Mouse (Mus musculus): ENCODE measurements around the gene Ugt1a8.
"Not testable (repeated sequence)": the region's sequence is repeated elsewhere in the genome, so short reads cannot be mapped to it uniquely, and the experiment has no call there.

The Ugt1a8 gene

GRCm38 (mm10) chr1:88087513-88087912 is at the start of gene Ugt1a8:
TSS of gene Ugt1a8 (plus strand) at chr1:88087813.
- DNase-seq (ENCODE audit: low read depth), result no peak

GRCm38 (mm10) chr1:88043044-88043443 is 44.6 kb upstream of the Ugt1a8 start:
- not testable (repeated sequence) for DNase-seq (ENCODE audit: low read depth)

DNA sequence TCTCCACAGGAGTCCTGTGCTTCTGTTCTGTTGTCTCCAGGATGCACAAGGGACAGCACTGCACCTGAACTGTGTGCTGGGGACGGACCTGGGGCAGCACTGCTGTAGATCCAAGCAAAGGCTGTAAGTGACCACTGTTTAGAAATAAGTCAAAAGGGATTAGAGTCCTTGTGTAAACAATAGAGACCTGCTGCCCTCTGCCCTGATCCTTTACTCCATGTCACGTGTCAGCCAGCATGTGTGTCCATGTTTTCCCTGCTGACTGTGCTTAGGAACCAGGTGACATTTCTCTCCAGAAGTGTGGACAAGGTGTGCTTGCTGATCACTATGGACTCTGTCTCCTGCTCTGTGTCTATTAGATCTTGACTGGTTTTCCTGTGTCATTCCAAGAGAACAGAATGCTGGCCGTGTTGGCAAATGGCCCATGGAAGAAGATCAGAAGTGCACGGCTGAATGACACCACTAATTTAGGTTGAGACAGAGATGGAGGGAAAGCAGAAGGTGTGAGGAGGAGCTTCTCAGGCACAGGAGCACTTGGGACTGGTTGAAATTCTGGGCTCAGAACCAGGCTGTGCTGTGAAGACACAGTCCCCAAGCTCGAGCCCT is 42.7 kb upstream of the Ugt1a8 start:
- DNase-seq (ENCODE audit: low read depth), result not testable (repeated sequence)

- not testable (repeated sequence) for DNase-seq (ENCODE audit: low read depth)
Measured at GRCm38 (mm10) chr1:88047408-88047807, 40.2 kb upstream of the Ugt1a8 start.

- DNase-seq (ENCODE audit: low read depth), result no peak
Measured at GRCm38 (mm10) chr1:88055088-88055487, 32.5 kb upstream of the Ugt1a8 start, which contains the start of gene Ugt1a10. TSS of gene Ugt1a10 (plus strand) at chr1:88055388.

- not testable (repeated sequence) for DNase-seq (ENCODE audit: low read depth)
Measured at GRCm38 (mm10) chr1:88066472-88067102, 21.0 kb upstream of the Ugt1a8 start.

DNA sequence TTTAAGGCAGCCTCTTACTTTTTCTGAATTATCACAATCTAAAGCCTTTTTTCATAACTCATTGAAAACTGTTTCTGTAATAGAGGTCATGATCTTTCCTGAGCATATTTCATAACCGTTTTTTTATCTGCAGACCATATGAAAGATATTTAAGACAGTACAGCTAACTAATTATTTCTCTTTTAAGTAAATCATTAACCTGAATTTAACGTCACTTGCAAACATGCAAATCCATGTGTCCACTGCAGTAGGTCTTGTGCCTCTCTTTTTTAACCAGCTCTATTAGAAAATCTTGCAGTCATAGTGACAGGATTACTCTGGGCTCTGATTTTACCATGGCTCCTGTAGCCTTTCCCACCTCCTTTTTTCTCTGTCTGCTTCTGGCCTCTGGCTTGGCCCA is 17.1 kb upstream of the Ugt1a8 start, which contains the start of gene Ugt1a9:
Ugt1a9 (plus strand) TSS at position 306 of the 400 bp plus-strand sequence.
- DNase-seq (ENCODE audit: low read depth), result no peak

DNA sequence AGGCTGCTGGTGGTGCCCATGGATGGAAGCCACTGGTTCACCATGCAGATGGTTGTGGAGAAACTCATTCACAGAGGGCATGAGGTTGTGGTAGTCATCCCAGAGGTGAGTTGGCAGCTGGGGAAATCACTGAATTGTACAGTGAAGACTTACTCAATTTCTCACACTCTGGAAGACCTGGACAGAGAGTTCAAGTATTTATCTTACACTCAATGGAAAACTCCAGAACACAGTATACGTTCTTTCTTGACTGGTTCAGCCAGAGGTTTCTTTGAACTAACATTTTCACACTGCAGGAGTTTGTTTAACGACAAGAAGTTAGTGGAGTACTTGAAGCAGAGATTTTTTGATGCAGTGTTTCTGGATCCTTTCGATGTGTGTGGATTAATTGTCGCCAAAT is 16.7 kb upstream of the Ugt1a8 start:
- no peak for DNase-seq (ENCODE audit: low read depth)

- DNase-seq (ENCODE audit: low read depth), result no peak
Measured at GRCm38 (mm10) chr1:88074471-88074870, 13.1 kb upstream of the Ugt1a8 start.

DNA sequence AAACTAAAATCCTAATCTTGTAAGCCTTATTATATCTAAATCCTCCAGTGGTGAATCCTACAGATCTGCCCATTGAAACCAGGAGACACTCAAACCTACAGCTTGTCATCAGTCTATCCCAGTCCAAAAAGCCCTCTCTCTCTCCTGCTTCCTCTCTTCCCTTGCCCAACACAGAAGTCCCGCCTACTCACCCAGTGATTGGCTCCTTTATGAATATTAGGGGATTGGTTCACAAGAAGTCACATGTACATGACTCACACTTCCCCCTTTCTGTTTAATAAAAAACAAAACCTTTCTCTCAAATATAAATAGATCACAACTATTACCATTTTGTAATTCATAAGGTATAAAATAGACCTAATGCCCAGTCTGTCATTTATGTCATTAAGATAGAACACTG is 10.5 kb upstream of the Ugt1a8 start:
- no peak for DNase-seq (ENCODE audit: low read depth)

DNA sequence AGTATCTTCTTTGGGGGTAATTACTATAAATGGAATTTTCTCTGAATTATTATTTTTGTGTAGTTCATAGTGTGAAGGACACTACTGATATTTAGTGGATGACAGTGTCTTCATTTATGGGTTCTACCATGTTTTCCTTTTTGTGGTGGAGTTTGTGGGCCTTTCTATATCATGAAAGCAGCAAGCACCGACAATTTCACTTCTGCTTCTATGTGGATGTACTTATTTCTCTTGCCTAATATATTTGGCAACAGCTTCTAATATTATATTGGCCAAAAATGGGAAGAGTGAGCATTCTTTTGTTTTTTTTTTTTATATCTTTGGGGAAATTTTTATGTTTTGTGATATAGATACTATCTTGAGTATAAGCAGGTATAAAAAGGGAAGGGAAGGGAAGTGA is 5.9 kb upstream of the Ugt1a8 start:
- DNase-seq (ENCODE audit: low read depth), result no peak

DNA sequence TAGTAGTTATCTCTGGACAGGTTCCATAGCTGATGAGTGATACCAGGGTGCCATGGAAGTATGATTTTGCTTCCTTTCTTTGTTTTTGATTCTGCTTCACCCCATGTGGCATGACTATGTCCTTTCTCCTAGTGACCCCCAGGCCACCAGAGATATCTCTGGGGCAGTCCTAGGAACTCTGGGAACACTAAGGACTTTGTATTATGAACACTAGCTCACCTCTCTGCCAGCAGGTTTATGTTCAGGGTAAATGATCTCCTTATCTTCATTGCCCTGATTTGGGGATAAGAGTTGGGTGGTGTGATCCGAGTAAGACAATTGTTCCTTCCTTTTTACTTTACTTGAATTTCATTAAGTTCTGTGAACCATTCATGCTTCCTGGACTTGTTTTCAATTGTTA is 1.5 kb upstream of the Ugt1a8 start:
- no peak for DNase-seq (ENCODE audit: low read depth)

DNA sequence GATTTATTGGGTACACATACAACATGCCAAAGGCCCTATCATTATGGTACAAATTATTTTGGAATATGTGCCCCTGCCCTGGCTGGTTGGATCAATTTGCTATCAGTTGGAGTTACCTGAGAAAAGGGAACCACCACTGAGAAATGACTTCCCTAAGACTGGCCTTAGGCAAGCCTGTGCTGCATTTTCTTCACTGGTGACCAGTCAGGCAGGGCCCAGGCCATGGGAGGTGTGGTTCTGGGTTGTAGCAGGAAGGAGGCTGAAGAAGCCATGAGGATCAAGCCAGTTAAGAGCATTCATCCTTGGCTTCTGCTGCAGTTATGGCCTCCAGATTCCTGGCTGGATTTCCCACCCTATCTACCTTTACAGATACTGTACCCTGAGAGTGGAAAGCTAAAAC is 4.7 kb downstream of the Ugt1a8 start:
- no peak for DNase-seq (ENCODE audit: low read depth)

DNA sequence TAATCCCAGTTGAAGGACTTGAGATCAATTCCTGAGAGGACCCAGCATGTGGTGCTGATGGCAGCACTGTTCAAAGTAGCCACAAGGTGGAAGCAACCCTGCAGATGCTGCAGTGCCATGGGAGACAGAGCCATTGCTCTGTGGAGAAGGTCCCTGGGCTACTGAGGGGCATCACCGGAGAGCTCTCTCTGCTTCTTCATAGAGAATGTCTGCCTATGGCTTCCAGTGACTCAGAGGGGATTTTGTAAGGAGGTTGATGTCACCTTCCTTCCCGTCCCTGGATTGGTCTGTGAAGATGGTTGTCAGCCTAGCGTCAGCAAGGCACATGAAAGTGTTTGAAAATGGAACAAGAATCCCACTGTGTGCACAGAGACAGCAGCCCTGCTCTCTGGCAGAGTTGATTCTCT is 6.7 kb downstream of the Ugt1a8 start:
- peak; percentile 34 for DNase-seq (ENCODE audit: low read depth)

DNA sequence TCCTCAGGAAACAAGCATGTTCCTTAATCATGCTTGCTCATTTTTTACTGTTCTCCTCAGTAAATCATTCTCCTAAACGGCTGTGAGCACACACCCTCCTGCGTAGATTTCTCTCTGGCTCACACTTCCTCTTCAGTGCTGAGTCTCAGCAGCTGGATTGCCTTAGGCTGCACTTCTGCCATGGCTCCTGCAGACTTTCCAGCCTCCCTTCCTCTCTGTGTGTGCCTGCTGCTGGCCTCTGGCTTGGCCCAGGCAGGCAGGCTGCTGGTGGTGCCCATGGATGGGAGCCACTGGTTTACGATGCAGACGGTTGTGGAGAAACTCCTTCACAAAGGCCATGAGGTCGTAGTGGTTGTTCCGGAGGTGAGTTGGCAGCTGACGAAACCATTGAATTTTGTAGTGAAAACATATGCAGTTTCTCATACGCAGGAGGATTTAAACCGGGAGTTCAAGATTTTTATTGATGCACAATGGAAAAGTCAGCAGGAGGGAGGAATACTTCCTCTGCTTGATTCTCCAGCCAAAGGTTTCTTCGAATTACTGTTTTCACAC is 7.4 kb downstream of the Ugt1a8 start, which contains the start of gene Ugt1a7c:
Ugt1a7c (plus strand) TSS at position 122 of the 552 bp plus-strand sequence.
- peak; percentile 7 for DNase-seq (ENCODE audit: low read depth)

DNA sequence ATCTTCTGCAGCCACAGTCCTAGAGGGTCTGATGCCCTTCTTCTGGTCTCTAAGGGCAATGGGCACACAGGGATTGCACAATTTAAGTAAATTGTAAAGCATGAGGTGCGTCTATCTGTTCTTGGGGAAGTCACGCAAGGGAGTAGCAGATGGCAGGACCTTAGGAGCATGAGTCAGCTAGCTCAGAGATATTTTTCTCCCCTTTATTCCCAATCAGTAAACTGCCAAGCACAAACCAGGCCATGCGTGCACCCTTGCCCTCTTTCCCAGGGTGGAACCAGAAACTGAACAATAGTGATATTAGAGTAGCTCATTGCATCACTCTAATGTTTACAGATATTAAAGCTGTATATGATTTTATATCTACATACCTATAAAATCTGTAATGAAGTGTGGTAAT is 10.9 kb downstream of the Ugt1a8 start:
- DNase-seq (ENCODE audit: low read depth), result not testable (repeated sequence)

- DNase-seq (ENCODE audit: low read depth), result not testable (repeated sequence)
Measured at GRCm38 (mm10) chr1:88099691-88100090, 12.1 kb downstream of the Ugt1a8 start.

DNA sequence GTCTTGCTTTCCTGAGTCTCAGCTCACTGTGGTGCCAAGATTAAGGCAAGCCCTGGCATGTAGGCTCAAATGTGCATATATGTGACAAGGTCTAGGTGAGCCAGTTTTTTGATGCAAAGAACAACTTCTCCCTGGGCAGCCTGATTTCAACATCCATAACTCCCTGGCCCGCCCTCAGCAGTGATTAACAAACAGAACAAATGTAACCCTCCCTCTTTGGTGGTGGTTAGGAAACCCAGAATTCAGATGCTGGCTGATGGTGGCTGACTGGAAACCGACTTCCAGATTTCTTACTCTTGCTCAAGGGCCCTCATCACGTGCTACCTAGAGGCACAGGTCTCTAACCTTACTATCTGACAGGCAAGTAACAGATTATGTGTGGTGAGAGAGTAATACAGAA is 15.4 kb downstream of the Ugt1a8 start, which contains the start of gene Ugt1a6b:
Ugt1a6b (plus strand) TSS at position 234 of the 400 bp plus-strand sequence.
- DNase-seq (ENCODE audit: low read depth), result not testable (repeated sequence)

DNA sequence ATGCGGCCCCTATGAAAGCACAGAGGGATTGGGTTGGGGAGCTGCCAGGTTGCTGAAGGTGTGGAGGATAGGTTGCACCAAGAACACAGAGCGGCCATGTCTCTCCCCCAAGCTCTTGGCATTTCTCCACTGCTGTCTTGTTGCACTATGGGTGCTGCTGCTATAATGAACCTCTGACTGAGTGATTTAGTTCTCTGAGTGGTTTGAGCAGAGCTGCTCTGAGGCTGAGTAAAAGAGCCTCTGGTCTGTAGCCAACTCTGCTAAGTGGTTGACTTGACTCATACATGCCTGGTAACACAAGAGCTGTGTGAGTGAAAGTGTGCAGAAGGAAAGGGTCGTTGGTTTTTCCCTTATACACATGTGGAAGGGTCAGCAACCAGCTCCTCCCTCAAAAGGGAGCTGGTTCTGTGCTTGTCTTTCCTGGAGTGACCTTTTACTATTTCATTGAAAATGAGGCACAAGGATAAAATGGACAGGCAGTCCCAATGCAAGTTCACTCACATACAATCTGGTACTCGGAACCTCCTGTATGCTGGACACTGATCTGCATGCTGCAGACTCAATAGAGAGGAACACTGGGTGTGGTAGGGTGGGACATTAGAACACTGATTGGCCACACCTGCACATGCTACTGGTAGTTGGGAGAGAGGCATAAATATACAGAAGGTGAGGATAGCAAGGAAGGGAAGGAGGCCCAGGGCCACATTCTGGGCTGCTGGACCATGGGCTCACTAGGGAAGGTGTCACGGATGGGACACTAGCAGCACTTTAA is 16.3 kb downstream of the Ugt1a8 start:
- not testable (repeated sequence) for DNase-seq (ENCODE audit: low read depth)

- no peak for DNase-seq (ENCODE audit: low read depth)
Measured at GRCm38 (mm10) chr1:88104667-88105430, 17.2 kb downstream of the Ugt1a8 start.

- no peak for DNase-seq (ENCODE audit: low read depth)
Measured at GRCm38 (mm10) chr1:88105656-88106055, 18.0 kb downstream of the Ugt1a8 start.

All from induced T-regulatory cell, adult 2 months (primary cell).